Mouse (Mus musculus) ovary, postnatal 10 days (tissue): ENCODE measurements around the gene Atxn7.
"Not testable (repeated sequence)": the region's sequence is repeated elsewhere in the genome, so short reads cannot be mapped to it uniquely, and the experiment has no call there.

Experiments used
- DNase-seq: peaks from one replicate; pipeline ENCODE4 v3.0.0; 2022; ENCODE audit warnings: low spot score

Atxn7 gene

DNA sequence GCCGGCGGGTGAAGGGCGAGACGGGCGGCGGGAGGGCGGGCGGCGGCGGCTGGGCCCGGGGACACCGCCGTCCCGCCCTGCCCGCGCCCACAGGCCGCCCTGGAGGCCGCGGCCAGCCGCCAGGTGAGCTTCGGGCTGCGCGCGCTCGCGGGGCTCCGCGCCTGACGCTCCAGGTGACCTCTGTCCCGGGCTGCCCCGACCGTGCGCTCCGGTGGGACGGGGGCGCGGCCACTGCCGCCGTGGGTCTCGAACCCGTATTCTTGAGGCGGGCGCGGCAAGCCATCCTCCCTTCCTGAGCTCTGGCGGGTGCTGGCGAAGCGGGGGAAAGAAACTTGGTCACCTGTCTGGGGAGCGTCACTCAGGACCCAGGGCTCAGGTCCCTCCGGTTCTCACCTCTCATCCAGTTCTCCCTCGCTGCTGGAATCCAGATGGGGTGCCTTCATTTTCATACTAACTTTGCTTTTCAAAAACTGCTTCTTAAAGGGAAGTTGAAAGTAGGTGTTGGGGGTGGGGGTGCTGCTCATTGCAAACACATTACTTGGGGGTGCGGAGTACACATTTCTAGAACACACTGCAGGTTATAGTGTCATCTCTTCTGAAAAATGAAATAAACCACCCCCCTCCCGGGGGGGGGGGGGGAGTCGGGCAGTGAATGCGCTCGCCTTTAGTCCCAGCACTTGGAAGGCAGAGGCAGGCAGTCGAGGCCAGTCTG is at the start of gene Atxn7, which contains the start of gene Thoc7:
Gene Atxn7 (plus strand): TSS at position 40 of the 712 bp plus-strand sequence.
Gene Thoc7 (minus strand): TSS at position 452 of the 712 bp plus-strand sequence.
- peak; percentile 35 for DNase-seq

DNA sequence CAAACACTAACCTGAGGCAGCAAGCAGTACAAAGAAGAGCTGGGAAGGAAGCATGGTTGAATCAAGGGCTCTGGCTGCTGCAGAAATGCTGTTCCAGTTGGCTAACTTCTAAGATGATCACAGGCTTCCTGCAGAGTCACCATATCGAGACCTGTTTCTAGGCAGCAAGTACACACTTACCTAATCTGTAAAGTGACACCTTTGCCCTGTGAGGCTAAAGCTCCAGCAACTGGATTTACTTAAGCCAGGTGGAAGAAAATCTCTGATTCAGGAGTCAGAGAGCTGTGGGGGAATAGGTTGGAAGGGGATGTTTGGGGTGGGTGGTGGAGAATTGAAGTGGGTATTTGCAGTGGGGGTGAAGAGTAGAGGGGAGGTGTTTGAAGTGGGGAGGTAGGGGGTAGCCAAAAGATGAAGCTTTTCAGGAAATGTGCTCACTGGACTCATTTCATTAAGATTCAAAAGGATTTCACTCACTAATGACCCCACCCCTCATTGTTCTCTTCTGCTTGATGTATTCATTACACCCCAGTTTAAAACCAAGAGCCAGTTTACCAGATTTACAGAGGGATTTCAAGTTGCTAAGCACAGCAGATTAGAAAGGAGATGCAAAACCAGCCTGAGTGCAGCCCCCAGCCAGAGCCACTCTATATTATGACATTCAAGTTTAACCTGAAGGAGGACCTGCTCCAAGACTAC is 46.7 kb upstream of the Atxn7 start, which contains the start of gene Gm281:
Gene Gm281 (minus strand): TSS at position 92 of the 696 bp plus-strand sequence.
- no peak for DNase-seq

DNA sequence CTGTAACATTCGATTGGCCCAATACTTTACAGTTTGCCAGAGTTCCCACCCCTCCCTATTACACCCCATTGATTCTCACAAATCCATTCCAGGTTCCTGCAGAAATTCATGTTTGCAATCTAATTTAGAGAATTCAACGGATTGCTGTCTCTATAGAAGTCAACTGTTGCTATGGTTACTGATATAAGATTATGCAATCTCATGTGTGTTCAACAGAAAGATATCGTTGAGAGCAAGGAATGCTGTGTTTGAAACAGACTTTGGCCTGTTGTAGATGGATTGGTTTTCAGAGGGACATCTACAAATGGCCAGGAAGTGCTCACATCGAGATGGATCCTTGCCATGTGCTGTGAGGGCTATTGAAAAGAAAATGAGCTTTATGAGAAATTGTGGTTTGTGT is 46.0 kb upstream of the Atxn7 start:
- no peak for DNase-seq

DNA sequence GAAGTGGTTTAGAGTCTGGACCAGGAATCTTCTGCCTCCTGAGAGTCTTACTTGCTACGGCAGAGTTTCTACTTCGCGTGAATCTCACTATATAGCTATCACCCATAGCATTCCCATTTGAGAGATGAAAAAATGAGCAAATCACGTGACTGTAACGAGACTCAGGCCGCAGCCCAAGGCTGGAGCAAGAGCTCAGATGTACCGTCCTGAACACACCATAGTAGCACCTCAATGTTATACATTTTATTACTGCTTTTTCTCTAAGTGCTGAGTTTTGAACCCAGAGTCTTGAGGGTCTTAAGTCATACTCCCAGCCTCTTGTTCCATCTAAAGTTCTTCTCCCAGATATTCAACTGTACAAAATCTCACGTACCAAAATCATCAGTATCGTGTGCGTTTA is 44.0 kb upstream of the Atxn7 start:
- no peak for DNase-seq

DNA sequence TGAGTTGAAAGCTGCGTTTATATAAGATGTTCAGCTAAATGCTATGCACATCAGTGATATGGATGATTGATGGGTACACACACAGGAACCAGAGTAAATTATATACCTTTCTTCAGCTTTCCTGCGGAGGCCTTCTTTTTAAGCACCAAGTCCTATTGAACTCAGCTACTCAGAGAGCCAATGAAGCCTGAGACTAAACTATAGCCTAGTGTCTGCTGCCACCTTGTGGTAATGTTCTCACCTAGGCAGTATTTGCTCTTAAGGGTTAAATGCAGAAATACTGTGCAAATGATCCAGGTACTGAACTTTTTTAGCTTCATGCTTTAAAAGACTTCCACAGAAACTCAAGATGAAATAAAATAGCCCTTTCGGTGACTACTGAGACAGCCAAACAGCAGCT is 43.6 kb upstream of the Atxn7 start:
- peak; percentile 1 for DNase-seq

DNA sequence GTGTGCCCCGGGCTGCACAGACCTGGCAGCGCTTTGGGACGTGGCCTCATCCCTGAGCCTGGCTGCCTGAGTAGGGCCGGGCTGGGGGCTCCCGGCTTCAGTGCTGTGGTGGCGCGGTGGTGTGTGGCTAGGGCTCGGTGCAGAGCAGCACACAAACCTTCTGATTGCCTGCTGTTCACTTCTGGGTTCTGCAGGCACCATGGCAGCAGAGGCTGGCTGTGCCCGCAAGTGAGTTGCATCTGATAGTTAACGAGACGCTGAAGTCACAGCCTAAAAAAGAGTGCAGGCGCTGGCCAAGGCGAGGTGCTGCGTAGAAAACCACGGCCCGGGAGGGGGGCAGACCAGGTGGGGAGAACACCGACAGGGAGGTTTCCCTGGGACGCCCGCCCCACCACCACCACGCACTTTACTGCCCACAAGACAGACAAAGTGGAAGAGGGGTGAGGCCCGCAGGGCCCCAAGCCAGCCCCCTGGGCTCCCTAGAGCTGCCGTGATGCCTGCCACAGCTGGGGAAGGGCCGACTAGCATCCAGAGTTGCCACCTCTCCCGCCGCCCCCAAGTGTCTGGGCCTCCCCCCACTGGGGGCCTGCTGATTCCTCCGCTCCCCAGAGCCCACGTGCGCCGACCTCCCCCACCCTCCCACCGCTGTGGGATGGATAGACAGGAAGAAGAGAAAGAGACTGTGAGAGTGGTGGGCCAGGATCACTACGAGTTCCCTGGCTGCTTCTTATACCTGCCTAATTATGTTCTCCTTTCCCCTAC is 27.8 kb upstream of the Atxn7 start:
- no peak for DNase-seq

DNA sequence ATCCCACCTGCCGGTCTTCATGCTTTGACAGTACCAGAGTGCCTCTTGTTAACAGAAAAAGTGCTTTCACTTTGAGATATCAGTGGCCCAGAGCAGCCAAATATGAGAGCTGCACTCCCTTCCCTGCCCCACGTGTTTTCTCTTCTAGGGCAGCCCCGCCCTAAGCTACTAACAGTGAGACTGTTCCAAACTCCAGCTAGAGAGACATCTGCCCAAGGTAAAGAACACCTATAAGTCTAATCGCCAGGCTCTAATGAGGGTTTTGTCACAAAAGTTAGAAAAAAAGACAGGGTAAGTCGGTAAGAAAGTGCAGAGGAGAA is 27.2 kb upstream of the Atxn7 start:
- no peak for DNase-seq

DNA sequence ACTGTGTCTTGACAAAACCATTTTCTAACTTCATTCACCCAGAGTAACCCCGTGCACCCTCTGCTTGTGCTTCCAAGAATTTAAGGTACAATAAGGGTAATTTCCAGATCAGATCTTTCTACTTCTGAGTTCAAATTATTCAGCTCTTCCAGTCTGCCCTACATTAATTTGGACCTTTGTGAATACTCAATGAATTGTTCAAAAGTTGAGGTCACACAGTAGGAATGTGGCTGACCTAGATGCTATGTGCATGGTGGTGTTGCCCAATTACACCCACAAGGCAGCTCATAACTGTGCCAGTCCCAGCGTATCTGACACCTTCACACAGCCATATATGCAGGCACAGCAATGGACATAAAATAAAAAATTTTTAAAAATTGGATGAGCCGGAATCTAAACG is 16.6 kb upstream of the Atxn7 start:
- DNase-seq: no peak

DNA sequence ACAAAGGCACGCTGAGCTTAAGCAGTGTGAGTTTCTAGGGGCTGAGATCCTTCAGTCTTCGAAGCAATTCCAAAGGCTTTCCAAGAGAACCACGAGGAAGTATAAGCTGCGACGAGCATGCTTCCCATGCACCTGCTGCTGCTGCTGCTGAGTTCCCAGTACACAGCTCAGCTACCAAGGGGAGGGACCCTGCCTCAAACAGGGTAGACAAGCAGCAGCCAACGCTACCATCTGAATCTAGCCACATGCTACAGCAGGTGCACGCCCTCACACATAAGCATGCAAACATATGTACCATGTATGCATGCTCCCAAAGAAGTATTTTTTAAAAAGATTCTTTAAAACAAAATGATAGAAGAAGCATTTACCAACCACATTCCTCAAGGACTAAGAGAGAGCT is 12.9 kb upstream of the Atxn7 start:
- no peak for DNase-seq

DNA sequence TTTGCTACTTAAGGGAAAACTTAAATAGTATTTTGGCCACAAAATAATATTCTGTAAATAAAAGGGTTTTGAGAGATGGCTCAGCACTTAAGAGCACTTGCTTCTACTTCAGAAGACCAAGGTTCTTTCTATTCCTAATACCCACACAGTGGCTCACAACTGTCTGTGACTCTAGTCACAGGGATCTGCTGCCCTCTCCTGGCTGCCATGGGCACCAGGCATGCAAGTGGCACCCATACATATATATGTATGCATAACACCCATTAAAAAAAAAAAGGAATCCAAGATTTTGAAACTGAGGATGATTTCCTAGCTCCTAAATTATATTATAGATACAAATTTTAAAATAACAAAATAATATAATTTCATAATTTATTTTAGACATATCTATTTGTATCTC is 10.8 kb upstream of the Atxn7 start:
- DNase-seq: no peak

DNA sequence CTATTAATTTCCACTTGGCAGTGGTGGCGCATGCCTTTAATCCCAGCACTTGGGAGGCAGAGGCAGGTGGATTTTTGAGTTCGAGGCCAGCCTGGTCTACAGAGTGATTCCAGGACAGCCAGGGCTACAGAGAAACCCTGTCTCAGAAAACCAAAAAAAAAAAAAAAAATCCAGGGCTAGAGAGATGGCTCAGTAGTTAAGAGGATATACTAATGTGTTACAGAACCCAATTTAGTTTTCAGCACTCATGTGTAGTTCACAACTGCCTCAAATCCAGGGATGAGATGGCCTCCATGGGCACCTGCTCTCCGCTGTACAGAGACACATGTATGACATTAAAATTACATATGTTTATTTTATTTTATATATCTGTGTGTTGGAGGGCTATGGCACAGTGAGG is 9.1 kb upstream of the Atxn7 start:
- DNase-seq: not testable (repeated sequence)

DNA sequence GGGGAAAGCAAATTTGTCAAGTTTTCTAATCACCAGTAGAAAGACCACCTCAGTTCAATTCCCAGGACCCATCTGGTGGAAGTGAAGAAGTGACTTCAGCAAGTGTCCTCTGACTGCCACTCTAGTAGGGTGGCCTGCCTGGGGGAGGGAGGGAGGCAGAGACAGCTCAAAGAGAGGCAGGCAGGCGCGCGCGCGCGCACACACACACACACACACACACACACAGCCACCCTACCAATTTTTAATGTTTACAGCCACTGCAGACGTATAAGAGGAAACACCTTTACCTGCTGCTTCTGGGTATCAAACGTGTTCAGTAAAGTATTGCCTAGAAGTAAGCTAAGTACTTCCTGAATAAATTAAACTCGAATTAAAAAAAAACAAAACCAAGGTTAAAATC is 1.2 kb upstream of the Atxn7 start:
- no peak for DNase-seq

DNA sequence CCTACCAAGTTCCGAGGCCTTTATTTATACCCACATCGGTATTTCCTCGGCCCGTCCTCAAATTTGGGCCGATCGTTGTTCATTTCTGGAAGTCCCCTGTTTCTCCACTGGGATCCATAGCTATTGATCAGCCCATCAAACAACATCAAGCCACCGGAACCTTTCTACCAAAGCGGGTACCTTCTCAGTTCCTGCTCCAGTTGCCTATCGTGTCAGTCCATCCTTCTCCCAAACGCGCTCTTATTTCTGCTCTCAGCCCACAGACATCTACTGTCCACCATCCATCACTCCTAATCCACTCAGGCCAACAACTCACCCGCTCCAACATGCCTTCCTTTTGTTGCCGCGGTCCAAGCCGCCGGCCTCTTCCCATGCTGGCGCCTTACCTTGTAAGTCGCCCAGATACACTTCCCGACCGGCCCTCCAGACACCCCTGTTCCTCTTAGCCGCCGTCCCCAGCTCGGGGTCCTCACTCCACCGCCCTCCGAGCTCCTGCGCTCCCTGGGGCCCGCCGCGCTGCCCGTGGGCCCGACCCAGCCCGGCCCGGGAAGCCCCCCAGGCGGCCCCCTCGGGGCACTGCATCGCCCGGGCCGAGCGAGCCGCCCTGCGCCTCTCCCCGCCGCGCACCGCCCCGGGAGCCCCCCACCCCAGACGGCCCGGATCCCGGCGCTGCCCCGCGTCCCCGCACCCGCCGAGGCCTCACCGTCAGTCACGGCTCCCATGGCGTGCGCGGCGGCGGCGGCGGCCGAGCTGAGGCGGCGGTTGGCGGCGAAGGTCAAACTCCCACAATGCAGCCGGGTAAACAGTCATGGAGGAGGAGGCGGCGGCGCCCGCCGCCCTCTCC is 536 bp upstream of the Atxn7 start:
- peak; percentile 45 for DNase-seq

DNA sequence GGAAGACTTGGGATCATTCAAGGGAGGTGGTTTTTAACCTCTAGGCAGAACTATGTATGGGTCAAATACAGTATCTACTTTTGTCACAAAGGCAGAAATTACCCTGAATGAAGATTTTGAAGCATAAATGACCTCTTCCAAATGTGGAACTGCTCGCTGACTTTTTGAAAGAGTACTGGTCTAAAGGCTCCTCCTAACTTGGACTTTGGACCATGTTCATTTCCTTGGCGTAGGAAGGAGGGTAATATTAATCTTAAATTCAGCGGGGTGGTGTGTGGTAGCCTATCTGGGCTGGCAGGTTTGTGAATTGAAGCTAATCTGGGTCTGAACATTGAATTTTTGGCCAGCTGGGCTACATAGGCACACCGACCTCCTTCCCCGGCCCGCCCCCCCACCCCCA is 1.2 kb downstream of the Atxn7 start:
- no peak for DNase-seq

DNA sequence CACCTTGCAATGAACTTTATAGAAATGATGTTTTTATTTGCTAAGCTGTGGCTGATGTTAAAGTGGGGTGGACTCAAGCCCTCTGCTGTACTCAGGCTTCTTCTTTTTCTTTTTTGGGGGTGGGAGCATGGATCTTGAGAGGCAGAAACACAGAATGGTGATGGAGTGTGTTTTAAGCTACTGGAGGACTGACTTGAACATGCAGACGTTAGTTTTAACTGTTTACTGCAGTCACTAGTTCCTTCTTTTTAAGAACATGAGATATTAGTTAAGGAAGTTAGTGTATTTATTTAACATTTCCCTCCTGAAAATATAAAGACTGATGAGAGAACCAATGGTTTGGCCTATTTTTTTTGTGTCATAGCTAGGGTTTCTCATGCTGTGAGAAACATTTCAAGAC is 2.3 kb downstream of the Atxn7 start:
- no peak for DNase-seq

DNA sequence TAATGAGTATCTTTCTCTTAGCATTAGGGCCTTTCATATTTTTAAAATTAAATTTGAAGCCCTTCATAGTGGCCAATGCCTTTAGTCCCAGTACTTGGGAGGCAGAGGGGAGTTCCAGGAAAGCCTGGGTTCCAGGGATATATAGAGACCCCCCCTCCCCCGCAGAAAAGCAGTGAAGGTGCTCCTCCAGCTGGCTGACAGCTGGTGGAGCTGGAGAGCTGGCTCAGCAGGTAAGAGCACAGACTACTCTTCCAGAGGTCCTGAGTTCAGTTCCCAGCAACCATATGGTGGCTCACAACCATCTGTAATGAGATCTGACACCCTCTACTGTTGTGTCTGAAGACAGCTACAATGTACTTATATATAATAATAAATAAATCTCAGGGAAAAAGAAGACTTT is 6.4 kb downstream of the Atxn7 start:
- no peak for DNase-seq

DNA sequence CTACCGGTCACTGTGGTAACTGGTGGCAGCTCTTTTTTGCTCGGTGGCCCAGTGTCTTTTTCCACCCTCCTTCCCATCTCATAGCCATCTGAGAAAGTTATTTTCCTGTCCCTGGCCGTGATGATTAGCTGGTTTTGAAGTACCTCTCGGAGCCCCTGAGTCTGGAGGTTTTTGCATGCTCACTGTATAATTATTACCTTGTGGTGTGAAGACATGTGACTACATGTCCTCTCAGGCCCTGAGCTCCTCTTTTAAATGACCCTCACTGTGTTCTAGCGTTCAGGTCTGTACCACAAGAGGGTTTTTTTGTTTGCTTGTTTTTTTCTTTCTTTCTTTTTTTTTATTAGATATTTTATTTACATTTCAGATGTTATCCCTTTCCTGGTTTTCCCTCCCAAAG is 7.2 kb downstream of the Atxn7 start:
- DNase-seq: no peak

DNA sequence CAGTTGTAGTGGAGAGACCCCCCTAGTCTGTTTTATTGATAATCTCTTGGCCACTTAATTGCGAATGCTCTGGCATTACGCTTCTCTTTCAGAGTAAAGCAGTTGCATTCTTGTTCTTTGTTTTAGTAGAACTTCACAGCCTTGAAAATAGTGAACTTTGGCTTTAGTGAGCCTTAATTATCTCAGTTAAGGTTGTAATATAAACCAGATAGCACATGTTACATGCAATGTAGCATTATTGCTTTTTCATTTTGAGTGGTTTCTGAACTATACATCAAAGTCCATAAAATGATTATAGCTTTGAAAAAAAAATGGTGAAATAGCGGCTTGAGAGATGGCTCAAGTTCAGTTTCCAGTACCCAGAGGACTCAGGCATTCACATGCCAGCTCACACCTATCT is 9.3 kb downstream of the Atxn7 start:
- DNase-seq: no peak

DNA sequence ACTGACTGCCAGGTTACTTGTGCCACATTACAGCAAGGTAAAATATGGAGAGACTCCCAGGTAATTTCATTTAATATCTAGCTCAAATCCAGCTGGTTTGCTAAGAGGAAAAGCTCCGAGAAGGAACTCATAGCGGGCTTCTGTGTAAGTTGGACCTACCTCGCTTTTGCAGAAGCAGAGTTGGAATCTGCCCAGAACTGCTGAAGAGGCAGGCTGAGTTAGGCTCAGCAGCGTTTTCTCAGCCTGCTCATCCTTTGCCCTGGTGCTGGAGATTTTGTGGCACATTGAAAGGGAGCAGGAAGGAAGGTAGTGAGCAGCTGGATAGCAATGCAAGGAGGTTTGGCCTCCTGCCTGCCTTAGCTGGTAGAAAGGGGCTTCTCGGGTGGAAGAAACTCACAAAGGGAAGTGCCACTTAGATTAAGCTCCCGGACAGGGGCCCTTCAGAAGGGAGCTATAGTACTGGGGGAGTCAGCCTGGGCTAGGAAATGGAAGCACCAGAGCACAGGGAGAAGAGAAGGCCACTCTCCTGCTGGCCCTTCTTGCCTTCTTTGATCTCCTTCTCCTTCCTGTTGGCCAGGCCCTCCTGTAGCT is 10.5 kb downstream of the Atxn7 start:
- no peak for DNase-seq

DNA sequence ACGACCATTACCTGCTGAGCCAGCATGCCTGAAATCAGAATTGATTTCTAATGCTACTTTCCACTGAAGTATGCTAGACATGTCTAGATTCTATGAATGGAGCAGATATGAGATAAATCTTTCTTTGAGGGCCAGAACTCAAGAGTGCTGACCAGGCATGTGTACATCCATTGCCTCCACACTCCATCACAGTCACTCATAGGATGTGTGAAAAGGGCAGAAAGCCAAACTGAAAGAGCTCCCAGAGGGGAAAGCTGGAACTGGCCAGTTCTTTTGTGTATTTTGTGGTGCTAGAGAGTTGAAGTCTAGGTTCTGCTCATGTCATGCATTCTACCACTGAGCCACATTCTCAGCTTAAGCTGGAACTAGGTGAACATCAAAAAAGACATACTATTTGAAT is 16.3 kb downstream of the Atxn7 start:
- no peak for DNase-seq

DNA sequence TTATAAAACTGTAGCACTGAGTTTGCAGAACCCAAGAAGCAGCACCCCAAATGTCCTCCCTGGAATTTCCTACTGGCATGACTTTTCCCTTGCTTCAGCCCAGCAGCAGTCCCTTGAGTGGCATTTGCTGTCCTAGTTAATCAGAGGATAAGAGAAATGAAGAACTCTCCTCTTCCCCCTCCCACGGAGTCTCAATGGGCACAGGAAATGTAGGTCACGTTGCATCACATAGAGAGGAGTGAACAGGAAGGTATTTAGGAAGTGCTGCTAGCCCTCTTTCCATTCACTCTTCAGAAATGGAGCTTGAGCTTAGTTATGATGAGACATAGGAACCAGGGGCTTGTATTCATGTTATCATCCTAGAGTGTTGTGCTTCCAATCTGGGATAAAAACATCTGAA is 20.0 kb downstream of the Atxn7 start:
- DNase-seq: no peak

DNA sequence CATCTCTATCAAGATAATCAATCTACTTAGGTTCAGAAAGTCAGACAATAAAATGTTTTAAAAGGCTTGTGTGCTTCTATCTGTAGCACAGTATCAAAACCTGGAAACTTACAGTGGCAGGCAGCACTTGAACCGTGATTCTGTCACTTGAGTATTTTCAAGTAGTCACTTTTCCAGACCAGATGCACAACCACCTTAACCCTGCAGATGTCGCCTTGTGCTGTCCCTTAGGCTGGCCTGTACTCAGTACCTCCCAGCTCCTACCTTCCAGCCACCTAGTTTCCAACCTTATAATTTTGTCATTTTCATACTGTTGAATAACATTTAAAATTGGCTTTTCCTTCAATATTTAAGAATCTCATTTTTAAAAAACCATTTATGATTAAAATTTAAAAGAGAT is 20.9 kb downstream of the Atxn7 start:
- DNase-seq: no peak
